Mouse (Mus musculus): Measurements from ENCODE around the gene Plcb3. TPM values are rescaled to one million over a fixed set of nuclear protein-coding genes. Genes with fewer than 3 reads are reported as not detected.

Gene Plcb3
- polyA plus RNA-seq, 1 experiment from 2014 or later = 17.2 TPM

GRCm38 (mm10) chr19:6950613-6951153 is 25.6 kb downstream of the Plcb3 start:
- under 1% methylated on average over 28 of the region's 28 CpGs for WGBS (ENCODE audit: insufficient replicate concordance)
- Histone ChIP-seq H3K4me2 (peak overlapping the region; percentile 94), H3K9ac (ENCODE audit: low read depth, low read length) (peak overlapping the region; percentile 83), H3K36me3 (ENCODE audit: control insufficient read depth, insufficient read depth, low read length) (0 out of 2 replicates have a peak, but pooled peaks cover 7% of the 10 kb centered on the region), H3K9me3 (replicated peaks; ENCODE audit: control insufficient read depth, low read length) (no peaks in the 10 kb centered on the region), H3K27ac (ENCODE audit: low read depth, low read length) (peak overlapping the region; percentile 96), H3K4me3 (ENCODE audit: low read depth, low read length) (peak overlapping the region; percentile 70), H3K4me1 (ENCODE audit: control insufficient read depth, insufficient read depth, low read length) (peaks cover 29% of the 10 kb centered on the region), H3K27me3 (ENCODE audit: control insufficient read depth, insufficient read depth, low read length) (no peaks in the 10 kb centered on the region)
- peak; percentile 5; the same call in 1 of the 2 replicates for ATAC-seq (replicated peaks; ENCODE audit: insufficient number of reproducible peaks, low FRiP score, low TSS enrichment)

GRCm38 (mm10) chr19:6949951-6950350 is 26.3 kb downstream of the Plcb3 start:
- no peaks in the 10 kb centered on the region for H3K9me3 ChIP-seq (replicated peaks; ENCODE audit: control insufficient read depth, low read length)
- H3K27me3 ChIP-seq (ENCODE audit: control insufficient read depth, insufficient read depth, low read length) = no peaks in the 10 kb centered on the region
- peak overlapping the region; percentile 96; the same call in 1 of the 2 replicates for H3K27ac ChIP-seq (ENCODE audit: low read depth, low read length)
- peak overlapping the region; percentile 83; the same call in 1 of the 2 replicates for H3K9ac ChIP-seq (ENCODE audit: low read depth, low read length)
- 0 out of 2 replicates have a peak, but pooled peaks cover 3% of the 10 kb centered on the region for H3K36me3 ChIP-seq (ENCODE audit: control insufficient read depth, insufficient read depth, low read length)
- peaks cover 22% of the 10 kb centered on the region for H3K4me1 ChIP-seq (ENCODE audit: control insufficient read depth, insufficient read depth, low read length)
- 58% methylated on average over 5 of the region's 5 CpGs for WGBS (ENCODE audit: insufficient replicate concordance)
- H3K4me2 ChIP-seq = peak overlapping the region; percentile 94
- peak overlapping the region; percentile 70 for H3K4me3 ChIP-seq (ENCODE audit: low read depth, low read length)
- no peak for ATAC-seq (replicated peaks; ENCODE audit: insufficient number of reproducible peaks, low FRiP score, low TSS enrichment)

- Histone ChIP-seq H3K27me3 (ENCODE audit: control insufficient read depth, insufficient read depth, low read length) (no peaks in the 10 kb centered on the region), H3K36me3 (ENCODE audit: control insufficient read depth, insufficient read depth, low read length) (no peaks in the 10 kb centered on the region), H3K4me2 (no peak overlapping the region), H3K4me3 (ENCODE audit: low read depth, low read length) (no peak overlapping the region), H3K4me1 (ENCODE audit: control insufficient read depth, insufficient read depth, low read length) (peaks cover 20% of the 10 kb centered on the region), H3K9me3 (replicated peaks; ENCODE audit: control insufficient read depth, low read length) (no peaks in the 10 kb centered on the region), H3K27ac (ENCODE audit: low read depth, low read length) (no peak overlapping the region), H3K9ac (ENCODE audit: low read depth, low read length) (0 out of 2 replicates have a peak overlapping the region, but pooled peaks have one; percentile 12)
- WGBS (ENCODE audit: insufficient replicate concordance) = 85% methylated on average over 5 of the region's 5 CpGs
- ATAC-seq (replicated peaks; ENCODE audit: insufficient number of reproducible peaks, low FRiP score, low TSS enrichment) = no peak
Observed at GRCm38 (mm10) chr19:6949532-6949931, 26.7 kb downstream of the Plcb3 start.

- Histone ChIP-seq H3K4me2 (no peak overlapping the region), H3K4me1 (ENCODE audit: control insufficient read depth, insufficient read depth, low read length) (peaks cover 19% of the 10 kb centered on the region), H3K9me3 (replicated peaks; ENCODE audit: control insufficient read depth, low read length) (no peaks in the 10 kb centered on the region), H3K4me3 (ENCODE audit: low read depth, low read length) (no peak overlapping the region), H3K9ac (ENCODE audit: low read depth, low read length) (no peak overlapping the region), H3K36me3 (ENCODE audit: control insufficient read depth, insufficient read depth, low read length) (no peaks in the 10 kb centered on the region), H3K27ac (ENCODE audit: low read depth, low read length) (no peak overlapping the region), H3K27me3 (ENCODE audit: control insufficient read depth, insufficient read depth, low read length) (no peaks in the 10 kb centered on the region)
- 81% methylated on average over 4 of the region's 4 CpGs for WGBS (ENCODE audit: insufficient replicate concordance)
- ATAC-seq (replicated peaks; ENCODE audit: insufficient number of reproducible peaks, low FRiP score, low TSS enrichment) = no peak
Observed at GRCm38 (mm10) chr19:6948186-6948585, 28.1 kb downstream of the Plcb3 start.

- Histone ChIP-seq H3K4me2 (no peak overlapping the region), H3K9me3 (replicated peaks; ENCODE audit: control insufficient read depth, low read length) (no peaks in the 10 kb centered on the region), H3K4me1 (ENCODE audit: control insufficient read depth, insufficient read depth, low read length) (peaks cover 19% of the 10 kb centered on the region), H3K27ac (ENCODE audit: low read depth, low read length) (no peak overlapping the region), H3K4me3 (ENCODE audit: low read depth, low read length) (no peak overlapping the region), H3K36me3 (ENCODE audit: control insufficient read depth, insufficient read depth, low read length) (no peaks in the 10 kb centered on the region), H3K27me3 (ENCODE audit: control insufficient read depth, insufficient read depth, low read length) (no peaks in the 10 kb centered on the region), H3K9ac (ENCODE audit: low read depth, low read length) (no peak overlapping the region)
- WGBS (ENCODE audit: insufficient replicate concordance) = 60% methylated on average over 4 of the region's 4 CpGs
- ATAC-seq (replicated peaks; ENCODE audit: insufficient number of reproducible peaks, low FRiP score, low TSS enrichment) = no peak
Observed at GRCm38 (mm10) chr19:6947742-6948141, 28.5 kb downstream of the Plcb3 start.

- no peak overlapping the region for H3K27ac ChIP-seq (ENCODE audit: low read depth, low read length)
- no peak overlapping the region for H3K4me2 ChIP-seq
- H3K9ac ChIP-seq (ENCODE audit: low read depth, low read length) = no peak overlapping the region
- ATAC-seq (replicated peaks; ENCODE audit: insufficient number of reproducible peaks, low FRiP score, low TSS enrichment) = no peak
- H3K4me3 ChIP-seq (ENCODE audit: low read depth, low read length) = no peak overlapping the region
- no peaks in the 10 kb centered on the region for H3K27me3 ChIP-seq (ENCODE audit: control insufficient read depth, insufficient read depth, low read length)
- H3K36me3 ChIP-seq (ENCODE audit: control insufficient read depth, insufficient read depth, low read length) = no peaks in the 10 kb centered on the region
- H3K9me3 ChIP-seq (replicated peaks; ENCODE audit: control insufficient read depth, low read length) = no peaks in the 10 kb centered on the region
- 85% methylated on average over 6 of the region's 6 CpGs for WGBS (ENCODE audit: insufficient replicate concordance)
- peaks cover 18% of the 10 kb centered on the region for H3K4me1 ChIP-seq (ENCODE audit: control insufficient read depth, insufficient read depth, low read length)
Observed at GRCm38 (mm10) chr19:6943709-6944108, 32.6 kb downstream of the Plcb3 start.

- ATAC-seq (replicated peaks; ENCODE audit: insufficient number of reproducible peaks, low FRiP score, low TSS enrichment) = no peak
- H3K9me3 ChIP-seq (replicated peaks; ENCODE audit: control insufficient read depth, low read length) = no peaks in the 10 kb centered on the region
- H3K4me3 ChIP-seq (ENCODE audit: low read depth, low read length) = peak overlapping the region; percentile 84
- no peaks in the 10 kb centered on the region for H3K27me3 ChIP-seq (ENCODE audit: control insufficient read depth, insufficient read depth, low read length)
- peak overlapping the region; percentile 89 for H3K9ac ChIP-seq (ENCODE audit: low read depth, low read length)
- H3K36me3 ChIP-seq (ENCODE audit: control insufficient read depth, insufficient read depth, low read length) = no peaks in the 10 kb centered on the region
- H3K27ac ChIP-seq (ENCODE audit: low read depth, low read length) = peak overlapping the region; percentile 96
- peaks cover 18% of the 10 kb centered on the region for H3K4me1 ChIP-seq (ENCODE audit: control insufficient read depth, insufficient read depth, low read length)
- WGBS (ENCODE audit: insufficient replicate concordance) = 23% methylated on average over 5 of the region's 5 CpGs
- H3K4me2 ChIP-seq = peak overlapping the region; percentile 79
Observed at GRCm38 (mm10) chr19:6942764-6943163, 33.5 kb downstream of the Plcb3 start.

- H3K4me1 ChIP-seq (ENCODE audit: control insufficient read depth, insufficient read depth, low read length) = peaks cover 18% of the 10 kb centered on the region
- H3K4me2 ChIP-seq = peak within 1 kb of the TSS; percentile 79
- H3K27ac ChIP-seq (ENCODE audit: low read depth, low read length) = peak within 1 kb of the TSS; percentile 96
- no peaks in the 10 kb centered on the region for H3K9me3 ChIP-seq (replicated peaks; ENCODE audit: control insufficient read depth, low read length)
- under 1% methylated on average over 27 of the region's 27 CpGs for WGBS (ENCODE audit: insufficient replicate concordance)
- no peaks in the 10 kb centered on the region for H3K27me3 ChIP-seq (ENCODE audit: control insufficient read depth, insufficient read depth, low read length)
- peak within 1 kb of the TSS; percentile 84 for H3K4me3 ChIP-seq (ENCODE audit: low read depth, low read length)
- peak; percentile 88 for ATAC-seq (replicated peaks; ENCODE audit: insufficient number of reproducible peaks, low FRiP score, low TSS enrichment)
- no peaks in the 10 kb centered on the region for H3K36me3 ChIP-seq (ENCODE audit: control insufficient read depth, insufficient read depth, low read length)
- peak within 1 kb of the TSS; percentile 89 for H3K9ac ChIP-seq (ENCODE audit: low read depth, low read length)
Observed at GRCm38 (mm10) chr19:6942249-6942691, 34.0 kb downstream of the Plcb3 start, which contains the start of gene Gpr137. TSS of gene Gpr137 (minus strand) at chr19:6942480.

Data from heart, embryonic 11.5 days (tissue).